Mouse (Mus musculus) layer of hippocampus, adult 18-20 months (tissue): Measurements from ENCODE around the gene Dpt. TPM values are rescaled to one million over a fixed set of nuclear protein-coding genes. Genes with fewer than 3 reads are reported as not detected.
"Not testable (repeated sequence)": the region's sequence is repeated elsewhere in the genome, so short reads cannot be mapped to it uniquely, and the experiment has no call there.

ENCODE experiments used
- DNase-seq, 2 experiments: peaks; one replicate each; pipeline ENCODE4 v3.0.0; 2022; ENCODE audit warnings: low spot score in 2 of 2
- long read RNA-seq: library from polyadenylated mRNA; stranded (forward); transcript quantifications from one replicate; pipeline ENCODE4 v2.0.0, GENCODE M21; 2021
- total RNA-seq, 2 experiments: library from RNA; stranded (reverse); gene quantifications; 2 replicates each; pipeline ENCODE4 v1.2.3; 2021

Gene Dpt
- total RNA-seq = not detected
- long read RNA-seq = 0 reads

GRCm38 (mm10) chr1:164796471-164796870, at the start of gene Dpt:
Gene Dpt (plus strand): TSS chr1:164796644.
- DNase-seq = no peak

GRCm38 (mm10) chr1:164753736-164754135, 42.7 kb upstream of the Dpt start:
- peak; percentile 65 to 84 for DNase-seq

- peak; percentile 30 to 80 for DNase-seq
These were observed 40.8 kb upstream of the Dpt start for GRCm38 (mm10) chr1:164755671-164756070.

GRCm38 (mm10) chr1:164756951-164757350, 39.5 kb upstream of the Dpt start:
- DNase-seq = no peak

GRCm38 (mm10) chr1:164758401-164758800, 38.0 kb upstream of the Dpt start:
- no peak for DNase-seq

- no peak for DNase-seq
These were observed 34.2 kb upstream of the Dpt start for GRCm38 (mm10) chr1:164762276-164762675.

GRCm38 (mm10) chr1:164766646-164767045, 29.8 kb upstream of the Dpt start:
- DNase-seq = no peak

- DNase-seq = peak; percentile 67 to 91
These were observed 25.8 kb upstream of the Dpt start for GRCm38 (mm10) chr1:164770611-164771010.

- no peak for DNase-seq
These were observed 15.5 kb upstream of the Dpt start for GRCm38 (mm10) chr1:164780851-164781510.

GRCm38 (mm10) chr1:164786165-164786564, 10.3 kb upstream of the Dpt start:
- DNase-seq = no peak

GRCm38 (mm10) chr1:164787771-164788170, 8.7 kb upstream of the Dpt start:
- DNase-seq = peak; percentile 77 to 82

GRCm38 (mm10) chr1:164788292-164788691, 8.2 kb upstream of the Dpt start:
- DNase-seq = no peak

- not testable (repeated sequence) for DNase-seq
These were observed 6.1 kb upstream of the Dpt start for GRCm38 (mm10) chr1:164790296-164790695.

GRCm38 (mm10) chr1:164793049-164793448, 3.4 kb upstream of the Dpt start:
- no peak for DNase-seq

- DNase-seq = no peak
These were observed 1.4 kb downstream of the Dpt start for GRCm38 (mm10) chr1:164797746-164798285.

- DNase-seq = no peak
These were observed 2.1 kb downstream of the Dpt start for GRCm38 (mm10) chr1:164798471-164798922.

GRCm38 (mm10) chr1:164799161-164799560, 2.7 kb downstream of the Dpt start:
- no peak for DNase-seq

- no peak for DNase-seq
These were observed 7.8 kb downstream of the Dpt start for GRCm38 (mm10) chr1:164804277-164804676.

- DNase-seq = no peak
These were observed 8.4 kb downstream of the Dpt start for GRCm38 (mm10) chr1:164804751-164805435.

- DNase-seq = no peak
These were observed 12.9 kb downstream of the Dpt start for GRCm38 (mm10) chr1:164809371-164809770.

- no peak for DNase-seq
These were observed 14.9 kb downstream of the Dpt start for GRCm38 (mm10) chr1:164811296-164811695.

- no peak for DNase-seq
These were observed 17.8 kb downstream of the Dpt start for GRCm38 (mm10) chr1:164814243-164814642.
